Mouse (Mus musculus): ENCODE measurements at regions not wholly inside any gene's neighbourhood (a gene's known extent, or its start where the extent isn't known, plus 50 kb on each side); places are given as distances from the start of the nearest gene placed in this dataset.

DNA sequence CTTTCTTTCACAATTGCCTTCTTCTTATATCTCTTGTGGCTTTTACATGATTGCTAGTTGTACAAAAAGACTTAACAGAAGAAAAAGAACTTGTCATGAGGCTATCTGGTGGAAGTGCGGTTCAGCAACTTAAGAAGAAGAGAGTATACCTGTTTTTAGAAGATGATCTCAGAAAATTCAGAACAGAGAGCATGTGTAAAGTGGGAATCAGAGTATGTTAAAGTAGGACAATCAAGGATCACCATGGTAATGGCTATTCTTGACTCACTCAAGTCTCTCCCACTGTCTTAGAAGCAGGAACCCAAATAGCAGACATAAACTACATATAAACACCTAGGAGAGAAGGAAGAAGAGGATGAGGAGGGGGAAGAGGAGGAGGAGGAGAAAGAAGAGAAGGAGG, 857.9 kb upstream of the Nr2f1 start:
- Histone ChIP-seq H3K4me3 (no peak overlapping the region), H3K4me1 (no peaks in the 10 kb centered on the region)
- 98% methylated on average over 1 of the region's 1 CpGs for WGBS

DNA sequence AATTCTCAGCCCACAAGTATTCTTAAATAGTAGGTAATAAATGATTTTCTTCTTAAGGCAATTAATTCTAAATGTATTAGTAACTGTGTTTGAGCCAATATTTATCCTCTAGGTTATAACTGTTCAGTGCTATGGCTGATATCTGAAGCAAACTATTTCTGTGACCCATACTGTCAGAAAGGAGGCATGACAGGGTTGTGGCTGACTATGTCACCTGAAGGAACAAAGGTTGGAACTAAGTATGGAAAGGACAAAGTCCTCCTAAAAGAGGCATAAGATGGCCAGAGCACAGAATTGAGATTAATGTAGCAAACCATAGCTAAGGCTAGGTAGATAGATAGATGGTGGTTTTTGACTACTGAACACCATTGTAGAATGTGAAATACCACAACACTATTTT, 854.9 kb upstream of the Nr2f1 start:
- no peak overlapping the region for H3K4me2 ChIP-seq (replicated peaks)
- no peaks in the 10 kb centered on the region for H3K4me1 ChIP-seq
- H3K27ac ChIP-seq (replicated peaks) = no peak overlapping the region
- ATAC-seq (replicated peaks) = no peak
- no peaks in the 10 kb centered on the region for H3K9me3 ChIP-seq
- H3K36me3 ChIP-seq = no peaks in the 10 kb centered on the region
- H3K9ac ChIP-seq (replicated peaks) = no peak overlapping the region
- no peak overlapping the region for H3K4me3 ChIP-seq
- no peaks in the 10 kb centered on the region for H3K27me3 ChIP-seq

More for the DNA sequence above, 857.9 kb upstream of the Nr2f1 start:
- H3K9ac ChIP-seq (replicated peaks) = no peak overlapping the region
- no peak for ATAC-seq (replicated peaks)
- no peaks in the 10 kb centered on the region for H3K27me3 ChIP-seq
- no peaks in the 10 kb centered on the region for H3K36me3 ChIP-seq
- H3K27ac ChIP-seq (replicated peaks) = no peak overlapping the region
- H3K9me3 ChIP-seq = no peaks in the 10 kb centered on the region
- no peak overlapping the region for H3K4me2 ChIP-seq (replicated peaks)

DNA sequence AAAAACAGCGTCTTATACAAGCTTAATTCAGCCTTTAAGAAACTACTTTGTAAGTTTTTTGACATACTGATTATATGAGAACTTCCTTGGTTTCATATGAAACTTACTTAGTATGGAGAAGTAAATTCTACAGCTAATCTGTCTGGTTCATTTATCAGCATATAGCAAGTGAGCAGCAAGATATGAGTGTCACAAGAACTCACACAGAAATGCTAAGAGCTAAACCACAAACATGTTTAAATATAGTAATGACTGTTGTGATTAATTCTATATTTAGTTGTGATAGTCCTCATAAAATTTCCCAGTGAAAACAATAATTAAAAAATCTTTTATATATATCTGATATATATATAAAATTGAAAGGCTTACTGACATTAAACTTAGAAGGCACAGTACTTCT, 853.9 kb upstream of the Nr2f1 start:
- no peak overlapping the region for H3K4me3 ChIP-seq
- H3K4me1 ChIP-seq = no peaks in the 10 kb centered on the region
- H3K27me3 ChIP-seq = no peaks in the 10 kb centered on the region
- H3K27ac ChIP-seq (replicated peaks) = no peak overlapping the region
- no peak overlapping the region for H3K4me2 ChIP-seq (replicated peaks)
- no peak overlapping the region for H3K9ac ChIP-seq (replicated peaks)
- ATAC-seq (replicated peaks) = no peak
- H3K36me3 ChIP-seq = no peaks in the 10 kb centered on the region
- H3K9me3 ChIP-seq = no peaks in the 10 kb centered on the region
- WGBS = 92% methylated on average over 1 of the region's 1 CpGs

DNA sequence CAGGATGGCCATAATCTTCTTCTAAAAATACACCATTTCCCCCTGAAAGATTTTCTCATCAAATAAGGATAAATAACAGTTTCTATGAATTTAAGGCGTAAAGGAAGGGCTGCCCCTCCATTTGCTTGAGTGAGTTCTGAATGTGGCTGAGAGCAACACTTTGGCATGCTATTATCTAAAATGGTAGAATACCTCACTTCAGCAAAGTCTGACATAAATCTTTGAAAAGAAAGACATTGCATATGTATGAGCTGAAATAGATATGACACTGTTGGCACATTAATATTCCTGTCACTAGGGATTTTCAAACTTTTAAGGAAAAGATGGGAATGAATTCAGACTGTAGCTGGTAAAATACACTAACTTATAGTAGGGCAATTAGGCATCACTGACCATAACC, 847.7 kb upstream of the Nr2f1 start:
- Histone ChIP-seq H3K27me3 (no peaks in the 10 kb centered on the region), H3K4me2 (replicated peaks) (no peak overlapping the region), H3K4me3 (no peak overlapping the region), H3K9ac (replicated peaks) (no peak overlapping the region), H3K27ac (replicated peaks) (no peak overlapping the region), H3K36me3 (no peaks in the 10 kb centered on the region), H3K9me3 (no peaks in the 10 kb centered on the region), H3K4me1 (no peaks in the 10 kb centered on the region)
- ATAC-seq (replicated peaks) = 0 out of 2 replicates have a peak, but pooled peaks have one; percentile 51
- WGBS = 21% methylated on average over 1 of the region's 1 CpGs

DNA sequence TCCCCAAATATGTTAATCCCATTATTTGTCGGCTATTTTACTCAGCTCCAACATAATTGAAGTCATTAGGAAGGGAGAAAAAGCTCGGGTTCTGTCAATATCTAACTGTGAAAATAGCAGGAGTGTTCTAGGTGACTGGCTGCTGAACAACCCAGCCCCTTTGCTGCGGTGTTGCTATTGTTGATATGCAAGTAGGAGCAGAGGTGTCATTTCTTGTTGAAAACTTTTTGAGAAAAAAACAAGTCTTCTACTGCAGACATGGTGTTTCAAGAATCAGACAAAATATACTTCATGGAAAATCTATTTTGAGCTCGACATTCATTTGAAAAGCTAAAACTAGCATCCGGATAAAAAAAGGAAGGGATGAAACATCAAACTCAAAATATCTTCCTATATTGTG, 845.1 kb upstream of the Nr2f1 start:
- Histone ChIP-seq H3K4me1 (no peaks in the 10 kb centered on the region), H3K4me3 (no peak overlapping the region), H3K36me3 (no peaks in the 10 kb centered on the region), H3K27ac (replicated peaks) (no peak overlapping the region), H3K9ac (replicated peaks) (no peak overlapping the region), H3K9me3 (no peaks in the 10 kb centered on the region), H3K27me3 (no peaks in the 10 kb centered on the region), H3K4me2 (replicated peaks) (no peak overlapping the region)
- no peak for ATAC-seq (replicated peaks)
- 44% methylated on average over 5 of the region's 5 CpGs for WGBS

DNA sequence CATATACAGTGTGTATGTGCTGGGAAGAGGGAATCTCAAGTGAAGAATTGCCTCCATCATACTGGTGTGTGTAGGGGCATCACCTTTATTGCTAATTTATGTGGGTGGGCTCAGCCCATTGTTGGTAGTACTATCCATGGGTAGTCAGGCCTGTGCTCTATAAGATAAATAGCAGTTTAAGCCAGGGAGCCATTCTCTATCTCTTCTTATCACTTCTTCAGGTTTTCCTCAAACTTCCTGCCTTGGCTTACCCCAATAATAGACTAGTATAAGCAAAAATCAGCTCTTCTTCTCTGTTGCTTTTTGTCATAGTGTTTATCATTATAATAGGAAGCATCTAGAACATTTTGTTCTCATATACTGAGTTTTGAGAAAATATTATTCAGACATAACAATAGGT, 838.3 kb upstream of the Nr2f1 start:
- no peaks in the 10 kb centered on the region for H3K27me3 ChIP-seq
- no peaks in the 10 kb centered on the region for H3K9me3 ChIP-seq
- no peaks in the 10 kb centered on the region for H3K4me1 ChIP-seq
- no peak overlapping the region for H3K9ac ChIP-seq (replicated peaks)
- H3K4me3 ChIP-seq = no peak overlapping the region
- ATAC-seq (replicated peaks) = no peak
- no peak overlapping the region for H3K4me2 ChIP-seq (replicated peaks)
- H3K36me3 ChIP-seq = no peaks in the 10 kb centered on the region
- H3K27ac ChIP-seq (replicated peaks) = no peak overlapping the region

DNA sequence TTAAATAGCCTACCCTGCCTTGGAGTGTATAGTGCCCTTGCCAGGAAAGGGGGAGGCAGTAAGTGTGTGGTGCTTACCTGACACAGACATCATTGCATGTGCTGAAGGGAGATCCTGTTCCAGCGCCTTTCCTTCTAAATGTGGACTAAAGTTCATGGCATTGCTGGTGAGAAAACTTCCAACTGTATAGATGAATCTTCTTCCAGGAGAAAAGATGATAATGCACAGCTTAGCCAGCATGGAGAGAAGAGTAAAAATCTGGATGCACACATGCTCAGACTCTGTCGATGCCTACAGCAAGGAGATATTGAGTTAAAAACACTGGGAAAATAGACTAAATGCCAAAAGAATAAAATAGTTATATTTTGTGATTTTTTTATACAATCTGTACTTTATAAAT, 835.7 kb upstream of the Nr2f1 start:
- no peak overlapping the region for H3K4me2 ChIP-seq (replicated peaks)
- WGBS = 77% methylated on average over 2 of the region's 2 CpGs
- H3K27ac ChIP-seq (replicated peaks) = no peak overlapping the region
- H3K36me3 ChIP-seq = no peaks in the 10 kb centered on the region
- H3K4me3 ChIP-seq = no peak overlapping the region
- no peaks in the 10 kb centered on the region for H3K27me3 ChIP-seq
- ATAC-seq (replicated peaks) = no peak
- no peaks in the 10 kb centered on the region for H3K9me3 ChIP-seq
- no peak overlapping the region for H3K9ac ChIP-seq (replicated peaks)
- H3K4me1 ChIP-seq = no peaks in the 10 kb centered on the region

DNA sequence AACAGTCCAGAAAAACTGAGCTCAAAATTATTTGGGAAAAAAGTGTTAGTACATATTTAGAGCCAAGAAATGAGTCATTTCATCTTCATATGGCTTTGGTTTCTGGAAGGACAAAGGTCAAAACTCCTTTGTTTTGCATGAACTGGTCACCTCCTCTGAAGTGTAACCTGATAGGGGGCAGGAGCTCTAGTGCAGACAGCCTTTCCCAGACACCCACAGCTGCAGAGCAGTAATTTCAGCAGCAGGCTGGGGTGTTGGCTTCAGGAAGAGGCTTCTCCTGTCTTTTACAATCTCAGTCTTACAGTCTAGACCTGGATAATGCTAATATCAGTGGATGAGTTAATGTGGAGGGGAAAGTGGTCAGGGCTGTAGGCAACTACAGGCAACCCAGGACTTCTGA, 830.4 kb upstream of the Nr2f1 start:
- H3K27me3 ChIP-seq = no peaks in the 10 kb centered on the region
- no peaks in the 10 kb centered on the region for H3K9me3 ChIP-seq
- no peak overlapping the region for H3K9ac ChIP-seq (replicated peaks)
- H3K4me2 ChIP-seq (replicated peaks) = no peak overlapping the region
- no peaks in the 10 kb centered on the region for H3K36me3 ChIP-seq
- H3K4me3 ChIP-seq = no peak overlapping the region
- ATAC-seq (replicated peaks) = no peak
- no peak overlapping the region for H3K27ac ChIP-seq (replicated peaks)
- 0 out of 2 replicates have a peak, but pooled peaks cover 2% of the 10 kb centered on the region for H3K4me1 ChIP-seq

DNA sequence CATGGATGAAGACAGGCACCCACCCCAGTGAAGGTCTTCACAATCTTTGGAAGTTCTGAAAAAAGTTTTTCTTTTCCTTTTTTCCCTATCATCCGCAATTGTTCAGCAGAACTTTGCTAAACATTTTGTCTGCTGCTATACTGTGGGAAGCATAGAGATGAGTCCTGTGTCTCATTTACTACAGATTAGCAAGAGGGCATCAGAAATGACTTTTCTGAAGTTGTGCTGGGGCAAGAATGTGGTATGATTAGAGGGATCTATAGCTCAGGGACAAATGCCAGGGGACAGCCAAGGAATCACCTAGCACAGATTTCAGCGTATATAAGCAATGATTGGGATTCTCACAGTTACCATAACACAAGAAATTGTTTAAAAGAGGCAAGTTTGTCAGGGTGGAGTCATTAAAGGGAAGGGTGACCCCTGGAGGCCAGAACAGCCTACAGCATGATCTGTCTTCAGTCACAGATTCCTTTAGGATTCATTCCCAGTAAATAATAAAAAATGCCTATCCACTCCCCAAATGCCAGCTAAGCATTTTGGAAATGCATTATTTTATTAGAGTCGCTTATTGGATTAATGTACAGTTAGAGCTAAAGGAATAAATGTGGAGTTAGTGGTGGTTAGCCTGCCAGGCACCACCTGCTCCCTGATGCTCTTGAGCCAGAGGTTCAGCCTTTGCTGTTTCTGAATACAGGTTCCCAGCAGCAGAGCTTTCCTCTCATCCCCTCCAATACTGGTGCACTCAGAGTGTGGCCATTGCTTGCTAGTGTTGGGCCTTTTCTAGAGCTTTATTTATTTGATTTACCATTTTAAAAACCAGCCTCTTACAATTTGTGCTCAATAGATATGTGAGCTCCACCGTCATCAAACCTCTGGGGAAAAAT, 828.6 kb upstream of the Nr2f1 start:
- H3K4me3 ChIP-seq = no peak overlapping the region
- no peak overlapping the region for H3K4me2 ChIP-seq (replicated peaks)
- WGBS = 45% methylated on average over 4 of the region's 4 CpGs
- H3K36me3 ChIP-seq = no peaks in the 10 kb centered on the region
- no peak overlapping the region for H3K27ac ChIP-seq (replicated peaks)
- 0 out of 2 replicates have a peak, but pooled peaks have one; percentile 38 for ATAC-seq (replicated peaks)
- H3K9me3 ChIP-seq = no peaks in the 10 kb centered on the region
- H3K4me1 ChIP-seq = 0 out of 2 replicates have a peak, but pooled peaks cover 2% of the 10 kb centered on the region
- no peak overlapping the region for H3K9ac ChIP-seq (replicated peaks)
- H3K27me3 ChIP-seq = no peaks in the 10 kb centered on the region

DNA sequence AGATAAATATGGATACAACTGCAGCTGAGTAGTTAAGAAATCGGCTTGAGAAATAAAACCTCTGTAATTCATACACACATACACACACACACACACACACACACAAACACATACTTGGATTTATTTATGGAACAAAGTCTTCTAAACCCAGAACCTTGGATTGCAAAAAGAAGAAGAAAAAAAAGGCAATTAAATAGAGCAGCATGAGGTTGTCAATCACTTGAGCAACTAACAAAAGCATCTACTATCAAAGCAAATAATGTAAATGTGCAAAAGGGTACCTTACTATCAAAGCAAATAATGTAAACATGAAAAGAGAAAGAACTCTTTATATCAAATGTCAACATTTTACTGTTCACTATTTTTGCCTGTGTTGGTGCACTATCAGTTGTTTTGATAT, 826.1 kb upstream of the Nr2f1 start:
- Histone ChIP-seq H3K27me3 (no peaks in the 10 kb centered on the region), H3K9ac (replicated peaks) (no peak overlapping the region), H3K4me2 (replicated peaks) (no peak overlapping the region), H3K27ac (replicated peaks) (no peak overlapping the region), H3K4me1 (0 out of 2 replicates have a peak, but pooled peaks cover 2% of the 10 kb centered on the region), H3K9me3 (no peaks in the 10 kb centered on the region), H3K4me3 (no peak overlapping the region), H3K36me3 (no peaks in the 10 kb centered on the region)
- no peak for ATAC-seq (replicated peaks)
- WGBS = 0% methylated on average over 1 of the region's 1 CpGs

DNA sequence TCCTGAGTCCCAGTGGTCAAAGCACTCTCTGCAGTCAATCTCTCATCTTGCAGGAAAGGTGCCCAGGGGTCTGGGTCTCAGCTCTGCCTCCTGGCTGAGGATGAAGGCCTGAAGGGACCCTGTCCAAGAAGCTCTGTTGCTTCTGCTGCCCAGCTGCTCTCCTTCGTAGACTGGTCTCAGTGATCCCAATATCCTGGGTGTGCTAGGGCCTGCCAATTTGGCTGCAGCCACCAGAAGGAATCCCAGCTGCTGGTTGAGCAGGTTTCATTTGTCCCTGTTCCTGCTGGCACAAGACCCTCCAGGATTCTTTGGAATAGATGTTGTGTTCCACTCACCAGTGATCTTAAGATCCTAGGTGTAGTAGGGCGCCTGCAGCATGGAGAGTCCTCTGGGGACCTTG, 818.5 kb upstream of the Nr2f1 start:
- Histone ChIP-seq H3K4me1 (no peaks in the 10 kb centered on the region), H3K36me3 (no peaks in the 10 kb centered on the region), H3K4me2 (replicated peaks) (no peak overlapping the region), H3K27ac (replicated peaks) (no peak overlapping the region), H3K27me3 (no peaks in the 10 kb centered on the region), H3K9me3 (no peaks in the 10 kb centered on the region), H3K9ac (replicated peaks) (no peak overlapping the region), H3K4me3 (no peak overlapping the region)
- ATAC-seq (replicated peaks) = no peak
- 83% methylated on average over 2 of the region's 2 CpGs for WGBS

DNA sequence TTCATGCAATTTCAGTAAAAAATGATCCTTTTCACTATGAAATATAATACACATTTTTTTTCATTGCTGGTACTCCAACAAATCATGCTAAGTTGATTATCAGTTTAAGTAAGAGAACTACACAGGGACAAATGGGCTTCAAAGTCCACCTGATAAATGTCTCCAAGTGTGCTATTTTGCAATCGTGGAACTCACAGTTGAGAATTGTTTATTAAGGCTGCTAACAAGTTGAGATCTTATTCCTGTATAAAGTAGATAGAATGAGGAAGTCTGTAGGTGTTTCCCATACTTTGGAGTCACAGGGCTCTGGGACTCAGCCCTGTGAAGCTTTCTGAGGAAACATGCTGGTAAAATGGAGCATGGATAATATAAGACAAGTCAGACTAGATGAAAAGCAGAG, 803.8 kb upstream of the Nr2f1 start:
- ATAC-seq (replicated peaks) = no peak

DNA sequence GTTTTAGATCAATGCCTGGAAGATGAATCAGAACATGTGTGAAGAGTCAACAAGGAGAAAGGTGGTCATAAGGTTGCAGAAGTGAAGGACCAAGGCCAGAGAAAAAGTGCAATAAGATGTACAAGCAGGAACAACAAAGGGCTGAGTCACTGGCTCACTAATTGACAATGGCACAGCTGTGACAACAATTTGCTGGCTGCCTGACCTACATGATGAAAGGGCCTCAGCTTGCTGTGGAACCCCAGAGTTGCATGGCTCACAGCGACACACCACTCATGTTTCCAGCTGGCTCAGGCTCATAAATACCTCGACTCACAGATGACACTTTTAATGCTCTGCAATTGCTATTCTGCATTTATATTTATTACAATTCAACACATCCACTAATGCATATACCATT, 799.3 kb upstream of the Nr2f1 start:
- Histone ChIP-seq H3K27ac (replicated peaks) (no peak overlapping the region), H3K36me3 (no peaks in the 10 kb centered on the region), H3K4me3 (no peak overlapping the region), H3K4me1 (no peaks in the 10 kb centered on the region), H3K9me3 (no peaks in the 10 kb centered on the region), H3K27me3 (no peaks in the 10 kb centered on the region), H3K4me2 (replicated peaks) (no peak overlapping the region), H3K9ac (replicated peaks) (no peak overlapping the region)
- ATAC-seq (replicated peaks) = no peak
- WGBS = 45% methylated on average over 2 of the region's 2 CpGs

More for the DNA sequence above, 803.8 kb upstream of the Nr2f1 start:
- Histone ChIP-seq H3K27me3 (no peaks in the 10 kb centered on the region), H3K27ac (replicated peaks) (no peak overlapping the region), H3K4me1 (no peaks in the 10 kb centered on the region), H3K9me3 (no peaks in the 10 kb centered on the region), H3K4me3 (no peak overlapping the region), H3K4me2 (replicated peaks) (no peak overlapping the region), H3K36me3 (no peaks in the 10 kb centered on the region), H3K9ac (replicated peaks) (no peak overlapping the region)
- 89% methylated on average over 1 of the region's 1 CpGs for WGBS
